ENCODE assay signal across 9 mouse cellular contexts in genomic region chr19:12012615-12013014, GRCm38 (mm10). TPM values are rescaled to one million over a fixed set of nuclear protein-coding genes. Genes with fewer than 3 reads are reported as not detected.
DNase-seq lines count a peak whose midpoint lies in the region; ATAC-seq and TF ChIP-seq lines count a peak whose summit lies in the region.
"Had no signal": no experiment of that assay in that cellular context is flagged by ENCODE, and none has a peak within 500 bp of the region (broad histone marks: within the 10 kb centered on the region; RNA-seq: fewer than 3 reads in every experiment).

No protein-coding gene starts in this region.

- no peak overlapping the region for H3K9ac ChIP-seq in heart, adult 2 months (ENCODE audit: low read depth, low read length)
- H3K9ac ChIP-seq in CH12.LX (ENCODE audit: insufficient read depth, low read depth) = peak overlapping the region; percentile 75
- H3K9ac ChIP-seq in forebrain, postnatal 0 days = no peak overlapping the region
- no peak overlapping the region; the same call in 1 of the 2 replicates for H3K9ac ChIP-seq in liver, embryonic 15.5 days

- dilution Hi-C loops in CH12.LX (cut with MboI; ENCODE audit: extremely low pct_ligation_motif_present, extremely low pct_unique_long_range_greater_than_20kb, low sequenced_read_pairs) = no loop called here

- H3K27ac ChIP-seq in heart, adult 2 months = peak overlapping the region; percentile 57
- H3K27ac ChIP-seq in CH12.LX (ENCODE audit: insufficient read depth, low read depth) = no peak overlapping the region
- H3K27ac ChIP-seq in forebrain, postnatal 0 days (ENCODE audit: low read depth, low read length) = no peak overlapping the region
- no peak overlapping the region for H3K27ac ChIP-seq in liver, embryonic 15.5 days (replicated peaks)
- H3K27ac ChIP-seq in thymus, adult 2 months (ENCODE audit: control insufficient read depth, insufficient read depth, low read length) = no peak overlapping the region

- no peak for DNase-seq in heart, adult 2 months
- DNase-seq in heart, adult 11 months = no peak
- DNase-seq in CH12.LX (ENCODE audit: extremely low read depth) = no peak
- no peak for DNase-seq in forebrain, postnatal 0 days
- no peak for DNase-seq in thymus, adult 2 months
- DNase-seq in spleen, postnatal 10 days (ENCODE audit: low spot score in 2 of 2) = no peak

- no peaks in the 10 kb centered on the region for H3K36me3 ChIP-seq in heart, adult 2 months (ENCODE audit: control insufficient read depth, insufficient read depth, low read length)
- no peaks in the 10 kb centered on the region for H3K36me3 ChIP-seq in CH12.LX (replicated peaks in 1 of 2; ENCODE audit: control insufficient read depth in 1 of 2, insufficient read depth in 1 of 2, low read length in 1 of 2)
- H3K36me3 ChIP-seq in forebrain, postnatal 0 days (ENCODE audit: insufficient read depth) = no peaks in the 10 kb centered on the region
- H3K36me3 ChIP-seq in liver, embryonic 15.5 days (replicated peaks) = no peaks in the 10 kb centered on the region
- H3K36me3 ChIP-seq in thymus, adult 2 months (ENCODE audit: control insufficient read depth, insufficient read depth, low read length) = no peaks in the 10 kb centered on the region

- H3K9me3 ChIP-seq in CH12.LX (replicated peaks; ENCODE audit: low read length) = no peaks in the 10 kb centered on the region
- no peaks in the 10 kb centered on the region for H3K9me3 ChIP-seq in forebrain, postnatal 0 days (ENCODE audit: low read length)
- no peaks in the 10 kb centered on the region for H3K9me3 ChIP-seq in liver, embryonic 15.5 days (replicated peaks)

- 0 out of 2 replicates have a peak, but pooled peaks cover 1% of the 10 kb centered on the region for H3K4me1 ChIP-seq in heart, adult 2 months (ENCODE audit: control insufficient read depth, insufficient read depth, low read length)
- H3K4me1 ChIP-seq in CH12.LX (ENCODE audit: control insufficient read depth in 1 of 2, insufficient read depth in 2 of 2) = peaks cover 0 to 4% of the 10 kb centered on the region in 2 experiments; a peak in 1 of 4 replicates
- 0 out of 2 replicates have a peak, but pooled peaks cover 7% of the 10 kb centered on the region for H3K4me1 ChIP-seq in forebrain, postnatal 0 days (ENCODE audit: insufficient read depth)
- H3K4me1 ChIP-seq in liver, embryonic 15.5 days (replicated peaks) = peaks cover 39% of the 10 kb centered on the region
- H3K4me1 ChIP-seq in thymus, adult 2 months (replicated peaks; ENCODE audit: control insufficient read depth, insufficient read depth, low read length) = peaks cover 6% of the 10 kb centered on the region

- peak overlapping the region; percentile 66 for H3K4me3 ChIP-seq in heart, adult 2 months
- H3K4me3 ChIP-seq in CH12.LX (replicated peaks in 1 of 3; ENCODE audit: low read depth in 2 of 3, low read length in 2 of 3, poor library complexity in 1 of 3) = peak overlapping the region in 2 of 3 experiments; percentile 47 to 60
- H3K4me3 ChIP-seq in forebrain, postnatal 0 days (ENCODE audit: low read depth, low read length) = peak overlapping the region; percentile 64
- H3K4me3 ChIP-seq in liver, embryonic 15.5 days (replicated peaks) = peak overlapping the region; percentile 68
- no peak overlapping the region; the same call in 1 of the 2 replicates for H3K4me3 ChIP-seq in thymus, adult 2 months (ENCODE audit: control insufficient read depth, insufficient read depth, low read length)

- no peaks in the 10 kb centered on the region for H3K27me3 ChIP-seq in heart, adult 2 months (ENCODE audit: control insufficient read depth, insufficient read depth, low read length)
- no peaks in the 10 kb centered on the region for H3K27me3 ChIP-seq in CH12.LX (replicated peaks)
- no peaks in the 10 kb centered on the region for H3K27me3 ChIP-seq in forebrain, postnatal 0 days (ENCODE audit: insufficient read depth, low read length)
- no peaks in the 10 kb centered on the region for H3K27me3 ChIP-seq in liver, embryonic 15.5 days
- no peaks in the 10 kb centered on the region for H3K27me3 ChIP-seq in thymus, adult 2 months (ENCODE audit: control insufficient read depth, insufficient read depth, low read length)

- intact Hi-C loops in heart, adult 2 months (cut with DNase I) = loop anchor here (2.0 to 10.0 kb wide), 4 partner anchors 242 to 1830 kb away; partner anchors contain the start of genes Fads1, Lpxn, Mrpl16 and Zfp91

- no peak for TF ChIP-seq POLR2A in heart, adult 2 months (IDR thresholded peaks at IDR 0.05; ENCODE audit: insufficient read depth, low read depth, low read length)
- no peak for TF ChIP-seq POLR2A in CH12.LX (IDR thresholded peaks at IDR 0.05; ENCODE audit: low read depth, low read length)
- no peak for TF ChIP-seq POLR2A in thymus, adult 2 months (IDR thresholded peaks at IDR 0.05; ENCODE audit: control insufficient read depth, extremely low read depth, insufficient read depth, low read length, poor library complexity)

- TF ChIP-seq EP300 in heart, adult 2 months (IDR thresholded peaks at IDR 0.05; ENCODE audit: insufficient read depth, low read depth, low read length) = no peak
- TF ChIP-seq EP300 in CH12.LX (IDR thresholded peaks at IDR 0.05; ENCODE audit: low read length) = no peak

- ATAC-seq in forebrain, postnatal 0 days = no peak
- no peak for ATAC-seq in liver, embryonic 15.5 days (ENCODE audit: insufficient read depth)
- no peak for ATAC-seq in granulocyte monocyte progenitor cell, adult 5-6 weeks (replicated peaks; ENCODE audit: poor library complexity, severe bottlenecking)

- H3K4me2 ChIP-seq in CH12.LX (ENCODE audit: insufficient read depth, low read depth, poor library complexity, severe bottlenecking) = peak overlapping the region; percentile 21
- peak overlapping the region; percentile 78 for H3K4me2 ChIP-seq in forebrain, postnatal 0 days (ENCODE audit: low read depth)
- H3K4me2 ChIP-seq in liver, embryonic 15.5 days = peak overlapping the region; percentile 94

- no peak; the same call in 1 of the 2 replicates for TF ChIP-seq CTCF in heart, adult 2 months (IDR thresholded peaks at IDR 0.05)
- no peak for TF ChIP-seq CTCF in CH12.LX (conservative IDR thresholded peaks at IDR 0.05 in 1 of 2, IDR thresholded peaks at IDR 0.05 in 1 of 2; ENCODE audit: low read depth in 2 of 2, low read length in 2 of 2)
- no peak for TF ChIP-seq CTCF in forebrain, postnatal 0 days (IDR thresholded peaks at IDR 0.05; ENCODE audit: low read depth)
- TF ChIP-seq CTCF in thymus, adult 2 months (IDR thresholded peaks at IDR 0.05; ENCODE audit: borderline replicate concordance, control insufficient read depth, extremely low read depth, insufficient read depth, low read length, poor library complexity) = no peak

- H3K79me2 ChIP-seq in heart, adult 2 months (replicated peaks; ENCODE audit: control insufficient read depth, insufficient read depth, low read length) = no peaks in the 10 kb centered on the region
- no peaks in the 10 kb centered on the region for H3K79me2 ChIP-seq in CH12.LX (replicated peaks; ENCODE audit: control insufficient read depth, extremely low read depth, insufficient read depth, poor library complexity, severe bottlenecking)

- TF ChIP-seq RAD21 in CH12.LX (IDR thresholded peaks at IDR 0.05; ENCODE audit: low read depth, low read length) = no peak

- in situ Hi-C loops in CH12.LX (cut with MboI; ENCODE audit: low pct_ligation_motif_present, low pct_unique_long_range_greater_than_20kb, low sequenced_read_pairs) = loop anchor here (10.0 to 25.0 kb wide), 2 partner anchors 475 to 562 kb away; no protein-coding TSS in a partner anchor

- whole genome bisulfite sequencing in heart, adult 2 months = 1% methylated on average over 10 of the region's 10 CpGs
- under 1% methylated on average over 10 of the region's 10 CpGs for WGBS in forebrain, postnatal 0 days
- WGBS in liver, embryonic 15.5 days (ENCODE audit: insufficient replicate concordance) = 1% methylated on average over 10 of the region's 10 CpGs
- 1% methylated on average over 10 of the region's 10 CpGs for WGBS in thymus, adult 2 months

TF ChIP-seq in CH12.LX, 34 proteins besides CTCF, POLR2A, EP300 and RAD21 (continues in another document):
- TF ChIP-seq KAT2A (IDR thresholded peaks at IDR 0.05; ENCODE audit: insufficient replicate concordance, low read length) (no peak), JUND (conservative IDR thresholded peaks at IDR 0.05; ENCODE audit: low read depth, low read length) (no peak)

RNA-seq across cellular contexts. Expression of gene Olfr1423, which starts 28.5 kb away (rescaled TPM):
- total RNA-seq in heart, adult 2 months (2021) = not detected
- not detected in 2 replicates for polyA plus RNA-seq in heart, adult 2 months (2012; rRNA removed)
- total RNA-seq in CH12.LX (2012; rRNA removed) (under 0.01 TPM in 1 of 2 replicates, not detected in the other), CH12.LX (2014; rRNA removed) (not detected in 2 replicates)
- polyA plus RNA-seq in CH12.LX (2012; ENCODE audit: insufficient read length, low read depth) = 0.04 and 0.07 TPM in 2 replicates
- not detected in 2 replicates for total RNA-seq in forebrain, postnatal 0 days (2014; rRNA removed)
- not detected in 2 replicates for polyA plus RNA-seq in forebrain, postnatal 0 days (2015; fragmentation: Nextera tagmentation; extraction: Ambion mirVana)
- polyA plus RNA-seq in liver, embryonic 15.5 days (2015; fragmentation: Nextera tagmentation; extraction: Ambion mirVana) = 0.01 TPM in 1 of 2 replicates, not detected in the other
- not detected in 2 replicates for polyA plus RNA-seq in thymus, adult 2 months (2012; rRNA removed)
- not detected in 2 replicates for total RNA-seq in granulocyte monocyte progenitor cell, adult 5-6 weeks (2014; fragmentation: Nextera tagmentation)
- not detected in 2 replicates for total RNA-seq in granulocyte monocyte progenitor cell, adult 5-6 weeks (2017)
- polyA plus RNA-seq: large intestine, adult 2 months had no signal

RNA-seq across cellular contexts. Expression of gene Osbp, which starts 46.9 kb away (rescaled TPM):
- total RNA-seq in heart, adult 2 months (2021) = 10 to 100 TPM; 81.7 to 95.1 TPM
- polyA plus RNA-seq in heart, adult 2 months (2012; rRNA removed) = 33.8 and 57.2 TPM in 2 replicates
- total RNA-seq in CH12.LX (2012; rRNA removed) (17.7 and 20.6 TPM in 2 replicates), CH12.LX (2014; rRNA removed) (21.1 and 21.4 TPM in 2 replicates)
- 24.7 and 25.0 TPM in 2 replicates for polyA plus RNA-seq in CH12.LX (2012; ENCODE audit: insufficient read length, low read depth)
- total RNA-seq in forebrain, postnatal 0 days (2014; rRNA removed) = 27.3 and 30.3 TPM in 2 replicates
- 2.3 and 3.1 TPM in 2 replicates for polyA plus RNA-seq in forebrain, postnatal 0 days (2015; fragmentation: Nextera tagmentation; extraction: Ambion mirVana)
- 1.9 and 2.0 TPM in 2 replicates for polyA plus RNA-seq in liver, embryonic 15.5 days (2015; fragmentation: Nextera tagmentation; extraction: Ambion mirVana)
- 23.0 and 24.5 TPM in 2 replicates for polyA plus RNA-seq in thymus, adult 2 months (2012; rRNA removed)
- total RNA-seq in granulocyte monocyte progenitor cell, adult 5-6 weeks (2014; fragmentation: Nextera tagmentation) = 39.1 and 46.5 TPM in 2 replicates
- 35.2 and 42.3 TPM in 2 replicates for total RNA-seq in granulocyte monocyte progenitor cell, adult 5-6 weeks (2017)

RNA-seq across cellular contexts. Expression of gene Olfr1424, which starts 49.9 kb away (rescaled TPM):
- not detected for total RNA-seq in heart, adult 2 months (2021)
- not detected in 2 replicates for polyA plus RNA-seq in heart, adult 2 months (2012; rRNA removed)
- total RNA-seq in CH12.LX (2012; rRNA removed) (not detected in 2 replicates), CH12.LX (2014; rRNA removed) (not detected in 2 replicates)
- not detected in 2 replicates for polyA plus RNA-seq in CH12.LX (2012; ENCODE audit: insufficient read length, low read depth)
- not detected in 2 replicates for total RNA-seq in forebrain, postnatal 0 days (2014; rRNA removed)
- not detected in 2 replicates for polyA plus RNA-seq in forebrain, postnatal 0 days (2015; fragmentation: Nextera tagmentation; extraction: Ambion mirVana)
- not detected in 2 replicates for polyA plus RNA-seq in liver, embryonic 15.5 days (2015; fragmentation: Nextera tagmentation; extraction: Ambion mirVana)
- not detected in 2 replicates for polyA plus RNA-seq in thymus, adult 2 months (2012; rRNA removed)
- total RNA-seq in granulocyte monocyte progenitor cell, adult 5-6 weeks (2014; fragmentation: Nextera tagmentation) = not detected in 2 replicates
- not detected in 2 replicates for total RNA-seq in granulocyte monocyte progenitor cell, adult 5-6 weeks (2017)
- polyA plus RNA-seq: large intestine, adult 2 months had no signal

Comparison
In these comparisons a context has a peak if more than half of its experiments do, and no peak if none do; other contexts are left out.
1. H3K4me2 ChIP-seq: peak in every context shown above with its lines; median percentile 94 in liver, embryonic 15.5 days; 78 in forebrain, postnatal 0 days; 21 in CH12.LX.